Mouse (Mus musculus): ENCODE results near the gene Ccdc85c. TPM values are rescaled to one million over a fixed set of nuclear protein-coding genes. Genes with fewer than 3 reads are reported as not detected.
A peak's percentile ranks its signal among the peaks of the same experiment; 100 is the strongest.

Gene Ccdc85c
- polyA plus RNA-seq, 1 experiment from 2014 or later: 25.4 TPM

DNA sequence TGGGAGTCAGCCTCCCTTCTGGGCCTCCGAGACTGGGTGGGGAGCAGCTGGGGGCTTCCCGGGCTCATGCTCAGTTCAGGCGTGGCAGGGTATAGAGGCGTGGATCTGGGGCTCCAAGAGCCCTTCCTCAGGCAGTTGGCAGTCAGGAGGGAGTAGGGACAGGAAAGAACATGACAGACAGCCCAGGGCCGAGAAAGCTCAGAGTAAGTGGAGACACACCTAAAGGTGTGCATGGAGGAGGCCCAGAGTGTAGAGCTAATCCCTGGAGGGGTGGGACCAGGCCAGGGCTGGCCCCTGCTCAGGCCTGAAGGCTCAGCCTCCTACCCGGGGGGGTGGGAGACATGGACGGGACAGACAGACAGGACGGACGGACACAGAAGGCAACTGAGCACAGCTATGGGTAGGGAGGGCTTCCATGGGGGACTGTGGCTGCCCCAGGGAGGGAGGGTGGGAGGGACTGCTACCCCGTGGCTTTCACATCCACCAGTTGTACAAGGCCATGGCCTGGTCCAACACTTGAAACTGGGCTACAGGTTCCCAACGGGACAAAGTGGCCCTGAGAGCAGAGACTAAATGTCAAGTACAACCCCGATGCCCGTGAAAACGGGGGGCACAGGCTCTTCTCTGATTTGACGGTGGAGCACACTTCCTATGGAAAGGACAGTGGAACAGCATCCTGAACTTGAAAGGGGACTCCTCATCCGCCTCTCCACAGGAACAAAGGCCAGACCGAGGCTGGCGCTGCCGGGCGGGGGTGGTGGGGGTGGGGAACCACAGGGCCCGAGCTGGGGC lies 55.2 kb downstream of the Ccdc85c start:
- in situ Hi-C loops (cut with MboI; ENCODE audit: low pct_unique_long_range_greater_than_20kb): no loop called here
- no peak for ATAC-seq
- no peak for DNase-seq (ENCODE audit: low read depth, low spot score)
- ChIA-PET POLR2A (no interaction called here), CTCF (interaction anchor here (1.4 kb wide), 1 partner anchor 73 kb away, joined by 3 read pairs; no protein-coding TSS in a partner anchor)
- no peak for TF ChIP-seq CTCF (IDR thresholded peaks at IDR 0.05)
- H3K27me3 ChIP-seq: no peaks in the 10 kb centered on the region

DNA sequence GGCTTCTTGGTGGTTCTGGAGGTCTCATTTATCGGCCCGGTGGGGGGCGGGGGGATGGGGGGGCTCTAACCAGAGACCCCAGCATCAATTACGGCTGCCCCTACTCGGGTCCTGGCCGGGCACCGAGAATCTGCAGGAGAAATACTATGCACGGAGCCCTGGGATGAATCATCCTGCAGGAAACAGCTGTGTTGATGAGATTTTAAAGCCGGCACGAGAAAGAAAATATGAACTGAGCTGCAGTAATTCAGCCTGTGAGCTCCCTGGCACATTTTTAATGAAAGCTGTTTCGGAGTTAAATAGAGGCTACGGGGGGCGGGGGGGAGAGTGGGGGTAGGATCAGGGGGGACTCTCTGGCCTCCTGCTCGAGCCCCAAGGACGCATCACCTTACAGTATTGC lies 56.1 kb downstream of the Ccdc85c start:
- H3K27me3 ChIP-seq: no peaks in the 10 kb centered on the region
- POLR2A ChIA-PET: no interaction called here
- in situ Hi-C loops (cut with MboI; ENCODE audit: low pct_unique_long_range_greater_than_20kb): no loop called here
- DNase-seq (ENCODE audit: low read depth, low spot score) (no peak), ATAC-seq (no peak)
- TF ChIP-seq CTCF (IDR thresholded peaks at IDR 0.05): no peak
- CTCF ChIA-PET: interaction anchor here (1.4 kb wide), 1 partner anchor 74 kb away, joined by 3 read pairs; no protein-coding TSS in a partner anchor

DNA sequence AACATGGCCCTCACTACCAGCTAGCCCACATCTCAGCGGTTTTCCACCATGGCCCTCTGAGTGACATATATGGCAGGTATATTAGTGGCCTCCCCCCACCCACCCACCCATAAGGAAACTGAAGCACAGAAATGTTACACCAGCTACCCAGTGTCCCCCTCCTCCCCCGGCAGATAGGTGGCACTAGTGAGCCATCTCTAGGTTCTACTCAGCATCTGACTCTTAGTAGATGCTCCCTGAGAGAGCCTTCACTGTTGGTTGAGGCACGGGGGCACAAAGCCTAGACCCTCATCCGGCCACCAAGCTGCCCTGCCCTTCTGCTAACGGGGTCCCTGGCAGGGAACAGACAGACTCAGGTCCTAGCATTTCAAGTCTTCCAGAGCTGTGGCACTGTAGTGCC lies 57.7 kb downstream of the Ccdc85c start:
- POLR2A ChIA-PET: interaction anchor here (1.1 kb wide), 1 partner anchor 57 kb away, joined by 3 read pairs; no protein-coding TSS in a partner anchor
- no peak for TF ChIP-seq CTCF (IDR thresholded peaks at IDR 0.05)

DNA sequence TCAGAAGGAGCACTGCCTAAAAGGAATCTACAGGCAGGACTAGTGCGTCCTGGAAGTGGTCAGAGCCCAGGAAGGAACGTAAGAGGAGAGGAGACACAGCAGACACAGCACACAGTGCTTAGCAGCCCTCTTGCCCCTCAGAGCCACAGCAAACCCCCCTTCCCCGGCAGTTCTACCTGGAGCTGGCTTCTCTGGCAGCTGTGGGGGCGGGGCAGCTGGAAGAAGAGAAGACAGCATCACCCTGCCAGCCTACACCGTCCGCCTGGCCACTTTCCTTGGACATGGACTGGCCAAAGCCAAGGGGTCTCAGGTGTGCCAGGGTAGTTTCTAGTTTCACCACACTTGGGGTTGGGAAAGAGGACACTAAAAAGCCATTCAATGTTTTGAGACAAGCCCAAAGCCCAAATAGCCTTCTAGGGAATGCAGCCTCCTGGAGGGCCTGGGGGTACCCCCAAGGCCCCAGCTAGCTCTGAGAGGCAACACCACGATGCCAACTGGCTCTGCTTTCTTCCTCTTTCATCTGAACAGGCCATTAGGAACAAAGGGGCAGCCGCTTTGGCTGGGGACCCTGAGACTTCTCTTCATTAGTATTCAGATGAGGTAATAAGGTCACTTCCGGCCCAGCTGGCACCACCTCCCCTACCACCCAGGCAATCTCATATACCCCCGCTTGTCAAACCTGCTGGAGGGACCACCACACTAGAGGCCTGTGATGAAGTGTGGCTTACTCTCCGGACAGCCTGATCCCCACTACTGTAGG lies 58.4 kb downstream of the Ccdc85c start:
- POLR2A ChIA-PET: interaction anchor here (1.1 kb wide), 1 partner anchor 58 kb away, joined by 3 read pairs; no protein-coding TSS in a partner anchor
- DNase-seq (ENCODE audit: low read depth, low spot score) (no peak), ATAC-seq (no peak)
- TF ChIP-seq CTCF (IDR thresholded peaks at IDR 0.05): no peak
- H3K27me3 ChIP-seq: no peaks in the 10 kb centered on the region
- CTCF ChIA-PET: interaction anchor here (1.1 to 1.7 kb wide), 6 partner anchors 10 to 78 kb away, joined by 3 to 5 read pairs (median 4); partner anchors contain the start of gene Ccdc85c
- in situ Hi-C loops (cut with MboI; ENCODE audit: low pct_unique_long_range_greater_than_20kb): no loop called here

More for the DNA sequence above, 57.7 kb downstream of the Ccdc85c start:
- in situ Hi-C loops (cut with MboI; ENCODE audit: low pct_unique_long_range_greater_than_20kb): no loop called here
- ATAC-seq (peak; percentile 45), DNase-seq (ENCODE audit: low read depth, low spot score) (no peak)
- CTCF ChIA-PET: interaction anchor here (0.6 to 1.7 kb wide), 7 partner anchors 10 to 77 kb away, joined by 3 to 5 read pairs (median 4); partner anchors contain the start of gene Ccdc85c
- H3K27me3 ChIP-seq: no peaks in the 10 kb centered on the region

DNA sequence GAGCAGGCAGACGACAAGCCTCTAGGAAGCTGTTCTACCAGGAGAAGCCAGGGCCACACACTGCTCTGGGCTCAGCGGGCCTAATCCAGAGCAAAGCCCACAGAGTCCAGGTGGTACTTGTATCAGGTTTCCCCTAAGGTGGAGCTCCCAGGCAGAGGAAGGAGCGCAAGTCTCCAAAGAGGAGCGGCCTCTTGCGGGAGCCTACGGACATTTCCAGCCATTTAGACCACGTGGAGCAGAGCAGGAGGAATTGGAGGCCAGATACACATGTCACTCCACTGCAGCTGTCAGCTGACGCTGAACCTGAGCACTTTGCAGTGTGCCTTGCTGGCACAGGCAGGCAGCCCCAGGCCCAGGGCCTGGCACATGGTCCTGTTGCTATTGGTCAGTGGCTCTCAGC lies 60.1 kb downstream of the Ccdc85c start:
- no peak for TF ChIP-seq CTCF (IDR thresholded peaks at IDR 0.05)
- CTCF ChIA-PET: no interaction called here
- POLR2A ChIA-PET: no interaction called here
- H3K27me3 ChIP-seq: no peaks in the 10 kb centered on the region
- in situ Hi-C loops (cut with MboI; ENCODE audit: low pct_unique_long_range_greater_than_20kb): no loop called here
- ATAC-seq: no peak
- no peak for DNase-seq (ENCODE audit: low read depth, low spot score)

DNA sequence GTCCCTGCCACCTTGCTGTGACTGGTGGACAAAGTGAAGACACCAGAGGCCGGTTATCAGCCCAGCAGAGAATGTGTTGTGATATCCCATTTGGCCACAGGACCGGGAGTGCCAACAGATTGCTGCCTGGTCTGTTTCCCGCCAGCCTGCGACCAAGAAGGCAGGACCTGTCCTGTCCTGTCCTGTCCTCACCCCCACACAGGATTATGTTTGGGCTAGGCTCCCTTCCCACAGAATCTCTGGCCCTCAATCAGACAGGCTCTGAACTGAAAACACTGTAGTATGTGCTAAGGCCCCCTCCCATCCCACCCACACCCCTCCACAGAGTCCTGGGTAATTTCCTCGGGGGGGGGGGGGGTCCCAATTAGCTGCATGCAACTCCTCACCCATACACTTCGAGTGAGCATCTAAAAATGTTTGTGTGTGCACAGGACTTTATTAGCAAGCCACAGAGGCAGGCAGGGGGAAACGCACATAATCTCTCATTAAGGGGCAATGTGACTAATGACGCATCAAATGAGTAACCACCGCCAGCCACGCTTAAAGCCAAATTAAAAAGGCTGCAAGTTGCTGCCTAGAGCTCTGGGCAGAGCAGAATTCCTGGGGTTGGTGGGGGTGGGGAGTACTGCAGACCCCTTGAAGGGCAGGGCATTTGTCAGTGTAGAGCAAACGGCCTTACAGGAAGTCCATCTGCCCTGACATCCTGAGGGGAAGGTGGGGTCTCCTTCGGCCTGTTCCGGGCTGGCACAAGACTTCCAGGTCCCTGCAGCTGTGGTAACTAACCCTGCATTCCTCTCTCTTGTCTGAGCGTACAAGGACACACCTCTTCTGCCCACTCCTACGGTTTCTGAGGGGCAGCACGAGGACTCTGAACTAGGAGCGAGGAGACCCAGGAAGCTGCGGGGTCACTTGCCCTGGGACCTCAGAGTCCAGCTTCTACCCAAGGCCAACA lies 61.9 kb downstream of the Ccdc85c start:
- no peak for TF ChIP-seq CTCF (IDR thresholded peaks at IDR 0.05)
- ATAC-seq (peak; percentile 32), DNase-seq (ENCODE audit: low read depth, low spot score) (no peak)
- in situ Hi-C loops (cut with MboI; ENCODE audit: low pct_unique_long_range_greater_than_20kb): no loop called here
- ChIA-PET POLR2A (interaction anchor here (0.6 to 0.7 kb wide), 3 partner anchors 11 to 77 kb away, joined by 3 to 9 read pairs (median 3); no protein-coding TSS in a partner anchor), CTCF (no interaction called here)
- no peaks in the 10 kb centered on the region for H3K27me3 ChIP-seq

DNA sequence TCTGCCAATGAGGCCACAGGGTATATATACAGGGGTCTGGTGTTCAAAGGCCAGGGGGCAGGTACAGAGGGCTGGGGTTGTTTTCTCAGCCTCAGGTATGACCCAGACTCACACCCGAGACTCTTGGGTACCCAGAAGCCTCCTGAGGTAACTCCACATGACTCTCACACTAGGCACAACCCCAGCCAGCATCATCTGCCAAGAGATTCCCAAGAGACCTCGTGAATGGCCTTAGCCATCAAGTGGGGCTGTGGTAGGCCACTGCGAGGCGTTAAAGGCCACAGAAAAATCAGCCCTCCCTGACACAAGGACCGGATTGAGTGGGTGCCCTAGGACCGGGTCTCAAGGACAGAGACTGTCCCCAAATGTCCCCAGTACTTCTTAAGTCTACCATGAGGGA lies 62.7 kb downstream of the Ccdc85c start:
- DNase-seq (ENCODE audit: low read depth, low spot score) (no peak), ATAC-seq (no peak)
- CTCF ChIA-PET: no interaction called here
- POLR2A ChIA-PET: no interaction called here
- no peaks in the 10 kb centered on the region for H3K27me3 ChIP-seq
- no peak for TF ChIP-seq CTCF (IDR thresholded peaks at IDR 0.05)
- in situ Hi-C loops (cut with MboI; ENCODE audit: low pct_unique_long_range_greater_than_20kb): no loop called here

DNA sequence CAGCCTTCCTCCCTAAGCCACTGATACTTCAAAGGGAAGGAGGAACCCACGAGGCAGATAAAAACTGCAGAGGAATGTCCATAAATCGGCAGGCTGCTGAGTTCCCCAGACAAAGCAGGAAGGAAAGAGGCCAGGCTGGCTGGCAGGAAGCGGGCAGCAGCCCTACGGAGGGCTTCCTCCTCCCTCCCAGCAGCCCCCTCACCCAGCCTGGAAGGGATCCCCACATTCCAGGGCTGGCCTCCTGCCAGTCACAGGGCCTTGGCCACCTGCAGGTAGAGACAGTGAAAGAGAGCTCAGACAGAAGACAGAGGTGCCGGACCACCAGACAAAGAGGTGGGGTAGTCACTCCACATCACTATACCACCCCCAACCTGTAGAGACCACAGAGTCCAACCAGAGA lies 63.2 kb downstream of the Ccdc85c start:
- POLR2A ChIA-PET: no interaction called here
- no peak for TF ChIP-seq CTCF (IDR thresholded peaks at IDR 0.05)
- in situ Hi-C loops (cut with MboI; ENCODE audit: low pct_unique_long_range_greater_than_20kb): no loop called here
- no peaks in the 10 kb centered on the region for H3K27me3 ChIP-seq
- DNase-seq (ENCODE audit: low read depth, low spot score) (no peak), ATAC-seq (no peak)
- CTCF ChIA-PET: no interaction called here

DNA sequence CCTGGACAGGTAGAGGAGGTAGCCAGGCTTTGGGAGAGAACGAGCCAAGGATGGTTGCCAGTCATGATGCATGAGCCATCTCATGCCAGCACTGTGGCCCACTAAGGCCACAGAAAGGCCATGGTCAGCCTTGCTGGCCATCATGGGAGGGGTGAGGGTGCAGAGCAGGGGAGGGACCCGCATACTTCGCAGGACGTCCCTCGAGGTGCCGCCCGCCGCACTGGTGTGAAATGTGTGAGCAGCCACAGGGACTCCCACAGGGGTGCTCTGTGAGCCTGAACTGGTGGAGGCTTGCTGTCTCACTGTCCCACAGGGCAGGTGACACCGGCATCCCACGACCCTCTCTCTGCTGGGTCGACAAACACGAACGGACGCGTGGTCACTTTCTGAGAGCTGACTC lies 64.6 kb downstream of the Ccdc85c start:
- in situ Hi-C loops (cut with MboI; ENCODE audit: low pct_unique_long_range_greater_than_20kb): no loop called here
- DNase-seq (ENCODE audit: low read depth, low spot score) (no peak), ATAC-seq (no peak)
- no peak for TF ChIP-seq CTCF (IDR thresholded peaks at IDR 0.05)
- ChIA-PET POLR2A (no interaction called here), CTCF (interaction anchor here (1.3 to 5.2 kb wide), 2 partner anchors 82 to 97 kb away, joined by 3 to 22 read pairs; no protein-coding TSS in a partner anchor)
- no peaks in the 10 kb centered on the region for H3K27me3 ChIP-seq

Measured in Patski (cell line).